Mouse (Mus musculus): ENCODE data around the gene Ube2ql1. TPM values are rescaled to one million over a fixed set of nuclear protein-coding genes. Genes with fewer than 3 reads are reported as not detected.

Ube2ql1 gene
- polyA plus RNA-seq, 1 experiment from 2014 or later: 0.10 TPM

GRCm38 (mm10) chr13:69721141-69721540 is 18.5 kb downstream of the Ube2ql1 start:
- 21% methylated on average over 6 of the region's 6 CpGs for WGBS
- no peak overlapping the region for H3K4me2 ChIP-seq (ENCODE audit: low read depth, low read length)
- ATAC-seq: no peak

GRCm38 (mm10) chr13:69717860-69718598 is 21.7 kb downstream of the Ube2ql1 start:
- Histone ChIP-seq H3K4me3 (ENCODE audit: low read length) (no peak overlapping the region), H3K36me3 (ENCODE audit: control insufficient read depth, insufficient read depth, low read length) (no peaks in the 10 kb centered on the region), H3K4me2 (ENCODE audit: low read depth, low read length) (no peak overlapping the region), H3K27ac (ENCODE audit: low read length) (no peak overlapping the region), H3K27me3 (replicated peaks; ENCODE audit: control insufficient read depth, insufficient read depth, low read length) (no peaks in the 10 kb centered on the region), H3K4me1 (ENCODE audit: control insufficient read depth, insufficient read depth, low read length) (no peaks in the 10 kb centered on the region), H3K9ac (ENCODE audit: low read depth, low read length) (no peak overlapping the region), H3K9me3 (ENCODE audit: control insufficient read depth, low read length) (no peaks in the 10 kb centered on the region)
- ATAC-seq: no peak
- WGBS: 15% methylated on average over 11 of the region's 11 CpGs

More at GRCm38 (mm10) chr13:69721141-69721540, 18.5 kb downstream of the Ube2ql1 start:
- no peaks in the 10 kb centered on the region for H3K36me3 ChIP-seq (ENCODE audit: control insufficient read depth, insufficient read depth, low read length)
- no peak overlapping the region for H3K27ac ChIP-seq (ENCODE audit: low read length)
- no peak overlapping the region for H3K4me3 ChIP-seq (ENCODE audit: low read length)
- H3K27me3 ChIP-seq (replicated peaks; ENCODE audit: control insufficient read depth, insufficient read depth, low read length): no peaks in the 10 kb centered on the region
- no peaks in the 10 kb centered on the region for H3K4me1 ChIP-seq (ENCODE audit: control insufficient read depth, insufficient read depth, low read length)
- no peaks in the 10 kb centered on the region for H3K9me3 ChIP-seq (ENCODE audit: control insufficient read depth, low read length)
- no peak overlapping the region for H3K9ac ChIP-seq (ENCODE audit: low read depth, low read length)

GRCm38 (mm10) chr13:69708236-69708635 is 31.5 kb downstream of the Ube2ql1 start:
- Histone ChIP-seq H3K4me2 (ENCODE audit: low read depth, low read length) (no peak overlapping the region), H3K9me3 (ENCODE audit: control insufficient read depth, low read length) (no peaks in the 10 kb centered on the region), H3K27ac (ENCODE audit: low read length) (no peak overlapping the region), H3K4me3 (ENCODE audit: low read length) (no peak overlapping the region), H3K4me1 (ENCODE audit: control insufficient read depth, insufficient read depth, low read length) (no peaks in the 10 kb centered on the region), H3K9ac (ENCODE audit: low read depth, low read length) (no peak overlapping the region), H3K27me3 (replicated peaks; ENCODE audit: control insufficient read depth, insufficient read depth, low read length) (no peaks in the 10 kb centered on the region; the same call in 1 of the 2 replicates), H3K36me3 (ENCODE audit: control insufficient read depth, insufficient read depth, low read length) (no peaks in the 10 kb centered on the region)
- no peak for ATAC-seq
- 89% methylated on average over 7 of the region's 7 CpGs for WGBS

GRCm38 (mm10) chr13:69707496-69707895 is 32.2 kb downstream of the Ube2ql1 start:
- Histone ChIP-seq H3K9me3 (ENCODE audit: control insufficient read depth, low read length) (no peaks in the 10 kb centered on the region), H3K4me1 (ENCODE audit: control insufficient read depth, insufficient read depth, low read length) (no peaks in the 10 kb centered on the region), H3K27me3 (replicated peaks; ENCODE audit: control insufficient read depth, insufficient read depth, low read length) (no peaks in the 10 kb centered on the region; the same call in 1 of the 2 replicates), H3K36me3 (ENCODE audit: control insufficient read depth, insufficient read depth, low read length) (no peaks in the 10 kb centered on the region), H3K4me2 (ENCODE audit: low read depth, low read length) (no peak overlapping the region), H3K27ac (ENCODE audit: low read length) (no peak overlapping the region), H3K9ac (ENCODE audit: low read depth, low read length) (no peak overlapping the region), H3K4me3 (ENCODE audit: low read length) (no peak overlapping the region)
- WGBS: 92% methylated on average over 12 of the region's 12 CpGs
- ATAC-seq: no peak

GRCm38 (mm10) chr13:69706919-69707318 is 32.8 kb downstream of the Ube2ql1 start:
- no peak for ATAC-seq
- Histone ChIP-seq H3K4me2 (ENCODE audit: low read depth, low read length) (no peak overlapping the region), H3K4me3 (ENCODE audit: low read length) (no peak overlapping the region), H3K27me3 (replicated peaks; ENCODE audit: control insufficient read depth, insufficient read depth, low read length) (no peaks in the 10 kb centered on the region; the same call in 1 of the 2 replicates), H3K36me3 (ENCODE audit: control insufficient read depth, insufficient read depth, low read length) (no peaks in the 10 kb centered on the region), H3K27ac (ENCODE audit: low read length) (no peak overlapping the region), H3K4me1 (ENCODE audit: control insufficient read depth, insufficient read depth, low read length) (no peaks in the 10 kb centered on the region), H3K9ac (ENCODE audit: low read depth, low read length) (no peak overlapping the region), H3K9me3 (ENCODE audit: control insufficient read depth, low read length) (no peaks in the 10 kb centered on the region)
- 30% methylated on average over 2 of the region's 2 CpGs for WGBS

GRCm38 (mm10) chr13:69703505-69703904 is 36.2 kb downstream of the Ube2ql1 start:
- H3K27me3 ChIP-seq (replicated peaks; ENCODE audit: control insufficient read depth, insufficient read depth, low read length): no peaks in the 10 kb centered on the region; the same call in 1 of the 2 replicates
- H3K9ac ChIP-seq (ENCODE audit: low read depth, low read length): no peak overlapping the region
- H3K4me1 ChIP-seq (ENCODE audit: control insufficient read depth, insufficient read depth, low read length): no peaks in the 10 kb centered on the region
- H3K27ac ChIP-seq (ENCODE audit: low read length): no peak overlapping the region
- WGBS: 18% methylated on average over 11 of the region's 11 CpGs
- no peaks in the 10 kb centered on the region for H3K9me3 ChIP-seq (ENCODE audit: control insufficient read depth, low read length)
- H3K4me3 ChIP-seq (ENCODE audit: low read length): no peak overlapping the region
- no peaks in the 10 kb centered on the region for H3K36me3 ChIP-seq (ENCODE audit: control insufficient read depth, insufficient read depth, low read length)
- H3K4me2 ChIP-seq (ENCODE audit: low read depth, low read length): no peak overlapping the region
- ATAC-seq: no peak

- H3K4me3 ChIP-seq (ENCODE audit: low read length): no peak overlapping the region
- no peak for ATAC-seq
- no peak overlapping the region for H3K9ac ChIP-seq (ENCODE audit: low read depth, low read length)
- H3K27me3 ChIP-seq (replicated peaks; ENCODE audit: control insufficient read depth, insufficient read depth, low read length): no peaks in the 10 kb centered on the region; the same call in 1 of the 2 replicates
- no peak overlapping the region for H3K4me2 ChIP-seq (ENCODE audit: low read depth, low read length)
- H3K4me1 ChIP-seq (ENCODE audit: control insufficient read depth, insufficient read depth, low read length): no peaks in the 10 kb centered on the region
- H3K9me3 ChIP-seq (ENCODE audit: control insufficient read depth, low read length): no peaks in the 10 kb centered on the region
- H3K36me3 ChIP-seq (ENCODE audit: control insufficient read depth, insufficient read depth, low read length): no peaks in the 10 kb centered on the region
- WGBS: 85% methylated on average over 4 of the region's 4 CpGs
- no peak overlapping the region for H3K27ac ChIP-seq (ENCODE audit: low read length)
Observed at GRCm38 (mm10) chr13:69701397-69701796, 38.3 kb downstream of the Ube2ql1 start.

GRCm38 (mm10) chr13:69700827-69701226 is 38.9 kb downstream of the Ube2ql1 start:
- Histone ChIP-seq H3K4me1 (ENCODE audit: control insufficient read depth, insufficient read depth, low read length) (no peaks in the 10 kb centered on the region), H3K27me3 (replicated peaks; ENCODE audit: control insufficient read depth, insufficient read depth, low read length) (no peaks in the 10 kb centered on the region; the same call in 1 of the 2 replicates), H3K36me3 (ENCODE audit: control insufficient read depth, insufficient read depth, low read length) (no peaks in the 10 kb centered on the region), H3K27ac (ENCODE audit: low read length) (no peak overlapping the region), H3K4me2 (ENCODE audit: low read depth, low read length) (no peak overlapping the region), H3K4me3 (ENCODE audit: low read length) (no peak overlapping the region), H3K9ac (ENCODE audit: low read depth, low read length) (no peak overlapping the region), H3K9me3 (ENCODE audit: control insufficient read depth, low read length) (no peaks in the 10 kb centered on the region)
- no peak for ATAC-seq
- WGBS: 30% methylated on average over 1 of the region's 1 CpGs

- Histone ChIP-seq H3K4me3 (ENCODE audit: low read length) (no peak overlapping the region), H3K27ac (ENCODE audit: low read length) (no peak overlapping the region), H3K4me2 (ENCODE audit: low read depth, low read length) (no peak overlapping the region), H3K36me3 (ENCODE audit: control insufficient read depth, insufficient read depth, low read length) (no peaks in the 10 kb centered on the region), H3K4me1 (ENCODE audit: control insufficient read depth, insufficient read depth, low read length) (no peaks in the 10 kb centered on the region), H3K9me3 (ENCODE audit: control insufficient read depth, low read length) (no peaks in the 10 kb centered on the region), H3K9ac (ENCODE audit: low read depth, low read length) (no peak overlapping the region), H3K27me3 (replicated peaks; ENCODE audit: control insufficient read depth, insufficient read depth, low read length) (no peaks in the 10 kb centered on the region)
- no peak for ATAC-seq
- WGBS: 38% methylated on average over 13 of the region's 13 CpGs
Observed at GRCm38 (mm10) chr13:69696333-69696991, 43.2 kb downstream of the Ube2ql1 start.

Measured in intestine, embryonic 16.5 days (tissue).